Mouse (Mus musculus): ENCODE measurements at regions not wholly inside any gene's neighbourhood (a gene's known extent, or its start where the extent isn't known, plus 50 kb on each side); places are given as distances from the start of the nearest gene placed in this dataset.

DNA sequence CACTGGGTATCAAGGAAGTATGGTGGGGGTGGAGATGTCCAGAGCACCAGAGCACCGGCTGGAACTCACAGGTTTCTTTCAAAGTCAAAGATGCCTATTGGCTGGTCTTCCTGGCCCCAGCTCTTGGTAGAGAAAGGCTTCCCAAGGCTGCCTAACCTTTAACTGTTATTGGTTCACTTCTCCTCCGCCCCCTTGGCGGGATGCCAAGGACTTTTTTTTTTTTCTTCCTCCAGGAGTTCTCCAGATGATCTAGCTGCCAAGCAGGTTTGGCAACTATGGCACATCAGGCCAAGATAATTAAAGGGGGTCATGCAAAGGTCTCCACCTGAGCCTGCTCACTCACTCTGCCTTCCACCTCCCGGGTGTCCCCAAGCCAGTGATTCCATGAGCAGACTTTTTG is 67.5 kb downstream of the Sc5d start:
- DNase-seq (ENCODE audit: extremely low read depth, low read depth, low spot score) = no peak

DNA sequence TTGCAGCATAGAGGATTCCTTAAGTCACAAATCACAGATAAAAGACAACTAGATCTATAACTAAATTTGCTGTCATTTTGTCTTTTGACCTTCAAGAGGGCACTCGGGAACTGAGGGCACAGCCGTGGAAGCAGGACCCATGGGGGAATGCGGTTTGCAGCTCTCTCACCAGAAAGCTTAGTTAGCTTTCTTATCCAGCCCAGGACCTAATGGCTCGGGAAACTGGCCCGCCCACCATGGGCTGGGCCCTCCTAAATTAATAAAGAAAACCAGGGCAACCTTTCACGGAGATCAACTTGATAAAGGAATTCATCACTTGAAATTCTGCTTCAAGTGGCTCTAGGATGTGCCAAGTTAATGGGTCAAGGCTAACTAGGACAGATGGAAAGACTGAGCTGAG is 67.9 kb downstream of the Sc5d start:
- DNase-seq (ENCODE audit: extremely low read depth, low read depth, low spot score) = no peak

GRCm38 (mm10) chr9:42195651-42196050 is 68.4 kb downstream of the Sc5d start:
- DNase-seq (ENCODE audit: extremely low read depth, low read depth, low spot score) = no peak

- no peak for DNase-seq (ENCODE audit: extremely low read depth, low read depth, low spot score)
Observed at GRCm38 (mm10) chr9:42194939-42195338, 69.1 kb downstream of the Sc5d start.

DNA sequence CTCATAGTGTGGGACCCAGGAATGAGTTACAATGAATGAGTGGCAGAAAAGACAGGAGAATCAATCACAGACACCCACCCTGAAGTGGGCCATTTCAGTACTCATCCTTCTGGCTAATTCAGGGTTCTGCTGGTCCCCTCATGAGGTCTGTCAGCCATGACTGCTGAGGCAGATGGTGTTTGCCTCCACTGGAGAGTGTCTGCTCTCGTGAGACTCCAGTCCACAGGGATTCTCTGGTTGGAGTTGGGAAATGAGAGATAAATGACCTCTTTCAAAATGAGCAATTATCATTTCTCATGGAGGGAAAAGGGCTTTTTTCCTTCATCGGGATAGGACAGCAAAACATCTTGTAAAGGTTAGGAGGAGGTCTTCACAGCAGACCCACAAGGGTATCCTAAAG is 69.9 kb downstream of the Sc5d start:
- no peak for DNase-seq (ENCODE audit: extremely low read depth, low read depth, low spot score)

DNA sequence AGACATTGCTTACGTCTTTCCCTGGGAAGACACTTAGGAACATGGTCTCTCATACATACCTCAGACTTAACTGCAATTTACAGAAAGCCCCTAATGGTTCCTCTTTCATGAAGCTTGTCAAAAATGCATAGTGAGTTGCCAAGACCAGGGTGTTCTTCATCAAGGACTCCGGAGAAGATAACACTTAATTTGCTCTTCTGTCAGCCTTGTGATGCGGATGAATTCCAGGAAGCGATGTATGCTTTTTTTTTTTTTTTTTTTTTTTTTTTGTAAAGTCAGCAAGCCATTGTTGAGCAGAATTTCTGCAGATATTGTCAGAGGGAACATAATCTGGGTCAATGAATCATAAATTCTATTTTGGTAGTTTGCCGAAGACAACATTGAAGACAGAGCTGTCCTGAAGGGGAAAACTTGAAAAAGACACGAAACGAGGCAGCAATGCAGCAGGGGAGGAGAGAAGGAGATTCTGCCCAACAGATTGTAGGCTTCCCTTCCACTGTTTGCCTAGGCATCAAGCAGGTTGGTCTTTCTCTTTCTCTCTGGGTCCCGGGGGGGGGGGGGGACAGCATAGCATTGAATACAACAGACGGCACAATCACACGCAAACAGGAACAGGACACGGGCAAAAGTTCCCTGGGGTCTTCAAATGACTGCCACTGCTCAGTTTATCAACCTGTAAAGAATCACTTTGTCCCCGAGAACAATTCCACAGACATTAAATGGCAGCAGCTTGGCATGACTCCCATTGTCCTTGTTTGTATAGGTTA is 69.1 kb upstream of the Sorl1 start:
- no peak for DNase-seq (ENCODE audit: extremely low read depth, low read depth, low spot score)

DNA sequence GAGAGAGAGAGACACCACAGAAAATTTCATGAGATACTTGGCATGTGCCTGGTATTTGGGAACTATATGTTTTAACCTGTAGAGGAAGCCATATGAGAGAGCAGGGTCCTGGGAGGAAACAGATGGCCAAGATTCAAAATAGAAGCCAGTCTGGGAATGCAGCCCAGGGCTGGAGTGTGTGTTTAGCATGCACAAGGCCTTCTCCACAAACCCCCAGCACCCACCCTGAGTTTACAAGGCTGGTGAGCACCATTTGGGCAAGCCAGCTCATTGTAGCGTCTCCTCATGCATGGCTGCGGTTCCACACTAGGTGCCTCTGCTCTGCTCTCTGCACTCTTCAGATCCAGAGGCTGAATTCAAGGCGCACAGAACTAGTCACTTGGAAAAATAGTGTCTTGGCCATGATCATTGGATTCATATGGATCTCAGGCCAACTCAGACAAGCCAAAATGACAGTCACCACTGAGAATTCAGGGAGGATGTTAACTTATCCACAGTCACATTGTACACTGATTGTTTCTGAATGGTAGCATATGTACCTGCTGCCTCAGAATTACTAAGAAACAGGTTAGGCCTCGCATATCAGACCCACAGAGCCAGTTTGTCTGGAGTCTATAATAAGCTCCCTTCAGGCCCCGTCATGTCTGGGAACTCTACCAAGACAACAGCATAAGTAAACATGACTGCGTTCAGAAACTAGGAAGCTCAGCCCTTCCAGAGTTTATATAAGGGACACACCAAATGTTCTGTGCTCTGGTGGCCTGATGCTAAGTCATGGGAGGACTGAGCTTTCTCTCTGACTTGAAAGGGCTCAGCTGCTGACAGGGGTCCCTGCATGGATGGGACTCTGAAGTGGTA is 63.5 kb upstream of the Sorl1 start:
- no peak for DNase-seq (ENCODE audit: extremely low read depth, low read depth, low spot score)

DNA sequence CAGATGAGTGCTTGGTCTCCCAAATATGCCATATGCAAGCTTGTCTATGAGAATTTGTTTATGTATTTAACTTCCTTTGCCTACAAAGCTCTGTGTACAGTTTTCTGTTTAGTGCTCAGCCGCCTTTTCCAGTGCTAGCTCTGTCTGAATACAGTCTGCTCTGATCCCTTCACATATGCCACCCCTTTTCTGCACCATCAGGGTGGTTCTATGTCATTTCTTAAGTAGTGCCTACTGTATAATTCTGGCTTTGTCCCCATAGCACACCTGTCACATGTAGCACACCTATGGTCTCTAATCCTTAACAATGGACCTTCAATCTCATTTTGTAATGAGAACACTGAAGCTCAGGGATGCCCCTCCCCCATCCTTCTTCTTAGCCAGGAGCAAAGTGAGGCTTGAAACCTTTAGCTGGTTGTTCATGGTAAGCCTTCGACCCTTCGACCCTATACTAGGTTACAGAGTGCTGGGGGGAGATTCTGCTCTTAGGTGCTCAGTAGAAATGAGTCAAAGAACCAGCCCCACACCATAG is 60.1 kb upstream of the Sorl1 start:
- no peak for DNase-seq (ENCODE audit: extremely low read depth, low read depth, low spot score)

- peak; percentile 75 for DNase-seq (ENCODE audit: extremely low read depth, low read depth, low spot score)
Observed at GRCm38 (mm10) chr9:42183448-42183847, 59.4 kb upstream of the Sorl1 start.

DNA sequence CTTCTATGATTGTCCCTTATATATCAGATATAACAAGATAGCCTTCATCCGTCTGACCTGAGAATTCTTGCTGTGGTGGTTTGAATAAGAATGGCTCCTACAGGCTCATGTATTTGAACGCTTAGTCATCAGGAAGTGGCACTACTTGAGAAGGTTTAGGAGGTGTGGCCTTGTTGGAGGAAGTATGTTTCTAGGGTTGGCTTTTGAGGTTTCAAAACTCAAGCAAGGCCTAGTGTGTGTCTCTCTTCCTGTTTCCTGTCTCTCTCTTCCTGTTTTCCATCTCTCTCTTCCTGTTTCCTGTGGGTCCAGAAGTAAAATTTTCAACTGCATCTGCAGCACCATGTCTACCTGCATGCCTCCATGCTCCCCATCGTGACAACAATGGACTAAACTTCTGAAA is 58.3 kb upstream of the Sorl1 start:
- no peak for DNase-seq (ENCODE audit: extremely low read depth, low read depth, low spot score)

- no peak for DNase-seq (ENCODE audit: extremely low read depth, low read depth, low spot score)
Observed at GRCm38 (mm10) chr9:42180152-42180551, 56.1 kb upstream of the Sorl1 start.

- no peak for DNase-seq (ENCODE audit: extremely low read depth, low read depth, low spot score)
Observed at GRCm38 (mm10) chr9:42178759-42179377, 54.8 kb upstream of the Sorl1 start.

DNA sequence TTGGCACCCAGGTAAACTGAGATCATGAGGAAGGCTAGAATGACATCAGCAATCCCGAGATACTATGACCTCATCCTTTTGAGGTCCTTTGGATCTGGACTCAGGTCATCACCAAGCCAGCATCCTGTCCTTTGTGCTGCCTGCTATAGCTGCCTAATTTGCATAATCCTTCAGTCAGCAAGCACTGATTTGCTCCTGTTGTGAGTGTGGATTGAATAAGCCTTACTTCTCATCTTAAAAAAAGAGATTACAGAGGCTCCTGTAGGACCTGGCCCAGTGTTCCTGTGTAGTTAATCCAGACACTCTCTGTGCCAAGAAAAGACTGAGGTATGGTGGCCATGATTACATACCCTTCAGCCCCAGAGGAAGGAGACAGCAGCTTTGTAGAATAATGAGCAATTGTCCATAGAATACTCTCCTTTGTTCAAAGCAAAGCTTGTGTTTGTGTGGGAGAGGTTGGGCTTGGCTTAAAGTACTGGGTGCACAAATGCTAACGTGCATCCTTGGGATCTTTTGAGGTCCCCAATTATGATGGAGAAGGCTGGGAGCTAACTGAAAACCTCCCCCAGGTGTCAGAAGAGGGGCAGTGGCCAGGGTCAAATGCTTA is 50.4 kb upstream of the Sorl1 start:
- no peak for DNase-seq (ENCODE audit: extremely low read depth, low read depth, low spot score)

Measured in fat pad, adult 2 months (tissue).